Mouse (Mus musculus) testis, postnatal 10 days (tissue): ENCODE data around the gene Pgpep1.

Experiments used
- DNase-seq: peaks from one replicate; pipeline ENCODE4 v3.0.0; 2021; ENCODE audit warnings: low spot score

Pgpep1 gene

DNA sequence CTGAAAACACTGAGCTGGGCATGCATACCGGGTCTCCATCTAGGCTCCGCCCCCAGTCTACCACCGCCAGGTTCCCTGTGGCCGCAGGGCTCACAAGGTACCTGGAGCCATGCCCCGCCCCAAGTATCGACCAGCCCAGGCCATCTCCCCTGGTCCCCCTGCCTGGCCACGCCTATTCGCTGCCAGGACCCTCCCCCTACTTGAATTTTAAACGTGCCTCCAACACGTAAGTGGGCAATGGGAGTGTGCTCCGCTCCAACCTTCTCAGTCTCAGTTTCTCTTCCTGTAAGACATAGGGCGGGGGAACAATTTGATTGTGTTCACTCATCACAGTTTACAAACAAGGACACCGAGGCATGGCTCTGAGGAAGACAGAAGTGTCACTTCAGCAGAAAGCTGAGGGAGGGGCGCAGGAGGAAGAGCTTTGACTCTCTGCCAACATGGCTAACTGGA is at the start of gene Pgpep1:
Pgpep1 (minus strand) TSS at position 116 of the 453 bp plus-strand sequence.
- DNase-seq = peak; percentile 67

DNA sequence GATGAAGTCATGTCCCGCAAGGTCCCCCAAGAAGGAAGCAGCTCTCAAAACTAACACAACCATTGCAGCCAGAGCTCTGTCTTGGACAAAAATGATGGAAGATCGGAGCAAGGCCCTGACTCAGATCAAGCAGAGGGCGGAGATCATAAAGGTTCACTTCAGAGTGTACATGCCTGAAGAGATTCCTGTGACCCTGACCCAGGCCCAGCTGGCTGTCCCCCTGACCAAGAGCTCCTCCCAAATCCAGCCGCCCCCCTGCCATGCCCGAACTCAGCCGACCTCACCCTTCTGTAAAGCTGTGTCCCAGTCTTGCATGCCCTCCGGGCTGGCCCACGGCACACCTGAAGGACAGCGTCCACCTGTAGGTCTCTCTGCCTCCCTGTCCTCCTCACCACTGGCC is 49.6 kb upstream of the Pgpep1 start:
- no peak for DNase-seq

DNA sequence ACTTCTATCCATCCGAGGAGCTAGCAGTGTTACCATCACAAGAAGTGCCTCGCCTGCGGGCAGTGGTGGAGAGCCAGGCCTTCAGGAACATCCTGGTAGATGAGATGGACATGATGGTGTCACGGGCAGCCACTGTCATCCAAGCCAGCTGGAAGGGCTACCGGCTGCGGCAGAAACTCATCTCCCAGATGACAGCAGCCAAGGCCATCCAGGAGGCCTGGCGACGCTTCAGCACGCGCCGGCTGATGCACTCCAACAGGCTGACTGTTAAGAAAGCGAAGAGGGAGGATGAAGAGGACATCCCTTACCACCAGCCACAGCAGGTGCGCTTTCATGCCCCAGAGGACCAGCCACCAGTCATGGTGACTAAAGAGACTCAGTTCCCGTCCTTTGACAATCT is 48.1 kb upstream of the Pgpep1 start:
- DNase-seq = no peak

DNA sequence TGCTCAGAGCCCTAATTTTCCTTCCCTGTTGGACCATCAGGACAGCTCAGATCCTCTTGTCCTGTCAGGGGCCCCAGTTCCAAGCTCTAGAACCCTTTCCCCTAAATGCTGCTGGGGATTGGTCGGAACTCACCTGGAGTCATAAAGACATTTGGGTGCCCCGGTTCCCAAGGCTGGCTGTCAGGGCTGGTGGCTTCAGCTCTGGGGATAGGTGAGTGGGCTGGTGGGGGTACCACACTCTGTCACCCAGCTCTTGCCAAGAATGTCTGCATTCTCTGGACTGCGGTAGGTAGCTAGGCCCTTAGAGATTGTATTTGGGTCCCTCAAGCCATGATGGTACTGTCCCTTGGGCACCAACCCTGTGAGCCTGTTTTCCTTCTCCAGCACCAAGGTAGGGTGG is 43.1 kb upstream of the Pgpep1 start, which contains the start of gene Iqcn:
Iqcn (plus strand) TSS at position 171 of the 400 bp plus-strand sequence.
- no peak for DNase-seq

DNA sequence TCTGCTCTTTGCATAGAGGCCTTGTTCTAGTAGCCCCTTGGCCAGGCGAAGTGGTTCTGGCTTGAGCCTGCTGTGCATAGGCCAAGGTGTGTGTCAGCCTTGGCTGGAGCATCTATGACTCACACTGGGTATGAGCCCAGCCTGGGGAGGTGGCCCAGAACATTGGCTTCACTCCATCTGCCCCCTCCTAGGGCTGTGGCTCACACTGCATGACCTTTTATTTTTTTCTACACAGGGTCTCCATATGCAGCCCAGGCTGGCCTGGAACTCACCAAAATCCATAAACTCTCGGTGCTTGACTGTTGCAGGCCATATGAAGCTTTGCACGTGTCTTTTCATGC is 42.6 kb upstream of the Pgpep1 start:
- DNase-seq = peak; percentile 65

DNA sequence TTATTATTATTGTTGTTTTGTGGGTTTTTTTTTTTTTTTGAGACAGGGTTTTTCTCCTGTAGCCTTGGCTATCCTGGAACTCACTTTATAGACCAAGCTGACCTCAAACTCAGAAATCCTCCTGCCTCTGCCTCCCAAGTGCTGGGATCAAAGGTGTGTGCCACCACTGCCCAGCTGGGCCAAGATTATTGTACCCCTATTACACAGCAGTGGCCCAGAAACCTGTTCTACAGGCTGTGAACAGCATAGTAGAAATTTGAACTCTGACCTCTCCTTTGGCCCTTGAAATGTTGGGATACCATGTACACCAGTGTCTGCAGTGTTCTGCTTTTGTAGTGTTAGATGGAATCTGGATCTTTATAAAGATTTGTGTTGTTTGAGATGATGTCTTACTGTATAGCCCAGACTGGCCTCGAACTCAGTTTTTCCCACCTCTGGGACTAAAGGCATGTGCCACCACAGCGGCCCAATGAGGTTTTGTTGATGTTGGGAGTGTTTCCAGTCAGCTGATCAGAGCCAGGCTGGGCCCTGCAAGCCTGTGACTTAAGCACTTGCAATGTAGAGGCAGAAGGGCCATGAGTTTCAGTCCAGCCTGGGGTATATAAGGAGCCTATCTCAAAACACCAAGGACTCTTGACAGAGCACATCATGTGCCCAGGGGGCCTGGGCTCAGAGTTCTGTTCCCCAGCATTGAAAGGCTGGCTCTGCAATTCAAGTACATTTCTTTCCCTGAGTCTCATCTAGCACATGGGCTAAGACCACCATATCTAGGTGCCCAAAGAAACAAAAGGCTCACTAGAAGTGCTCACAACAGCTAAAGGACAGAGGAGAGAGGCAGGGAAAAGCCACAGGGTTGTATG is 42.0 kb upstream of the Pgpep1 start:
- DNase-seq = no peak

DNA sequence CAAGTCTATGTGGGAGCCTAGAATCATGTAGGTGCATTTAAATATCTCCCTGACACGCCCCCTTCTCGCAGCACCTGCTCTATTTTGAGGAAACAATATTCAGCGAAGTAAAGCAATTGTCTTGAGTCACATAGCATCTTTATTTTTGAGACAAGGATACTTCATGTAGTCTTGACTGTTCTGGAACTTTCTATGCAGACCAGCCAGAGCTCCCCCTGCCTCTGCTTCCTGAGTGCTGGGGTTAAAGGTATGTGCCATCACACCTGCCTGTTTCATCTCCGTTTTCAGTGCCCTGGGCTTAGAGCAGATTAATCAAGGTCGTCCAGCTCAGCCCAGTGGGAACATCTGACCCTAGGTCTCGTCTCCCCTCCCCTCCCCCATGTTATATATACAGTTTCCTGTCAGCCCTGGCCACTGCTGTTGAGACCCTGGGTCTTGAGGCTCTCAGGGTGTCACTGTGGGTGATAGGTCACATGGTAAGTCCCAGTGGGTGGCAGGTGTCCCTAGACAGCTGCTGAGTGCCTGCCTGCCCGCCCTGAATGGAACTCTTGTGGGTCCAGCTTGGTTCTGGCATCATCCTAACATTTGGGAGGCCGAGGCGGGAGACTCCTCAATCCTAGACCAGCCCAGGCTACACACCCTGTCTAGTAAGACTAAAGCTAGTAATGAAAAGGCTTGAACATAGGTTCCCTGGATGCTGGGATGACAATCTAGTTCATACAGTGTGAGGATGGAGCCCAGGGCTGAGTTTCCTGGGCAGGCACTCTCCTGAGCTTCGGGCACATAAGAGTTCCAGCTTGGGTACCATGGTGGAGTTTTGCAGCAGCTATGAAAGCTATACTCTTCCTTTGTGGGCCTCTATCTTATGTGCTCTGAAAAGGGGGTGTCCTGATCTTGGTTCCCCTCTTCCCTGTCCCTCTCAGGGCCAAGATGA is 41.1 kb upstream of the Pgpep1 start:
- DNase-seq = no peak

DNA sequence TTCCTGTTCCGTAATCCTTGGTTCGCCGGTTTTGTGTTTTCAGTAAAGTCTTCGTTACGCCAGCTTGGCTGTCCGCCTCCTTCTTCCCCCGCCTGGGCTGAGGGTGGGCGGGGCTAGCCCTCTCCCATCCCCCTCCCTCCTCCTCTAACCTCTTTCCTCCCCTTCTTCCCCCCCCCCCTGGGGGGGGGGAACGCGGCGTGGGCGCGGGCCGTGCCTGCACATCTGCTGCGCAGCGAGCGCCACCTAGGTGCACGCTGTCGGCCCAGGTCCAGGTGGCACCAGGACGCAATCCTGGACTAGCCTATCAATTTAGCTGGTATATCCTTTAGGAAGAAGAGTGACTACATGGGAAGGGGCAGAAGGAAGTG is 40.4 kb upstream of the Pgpep1 start:
- peak; percentile 93 for DNase-seq

DNA sequence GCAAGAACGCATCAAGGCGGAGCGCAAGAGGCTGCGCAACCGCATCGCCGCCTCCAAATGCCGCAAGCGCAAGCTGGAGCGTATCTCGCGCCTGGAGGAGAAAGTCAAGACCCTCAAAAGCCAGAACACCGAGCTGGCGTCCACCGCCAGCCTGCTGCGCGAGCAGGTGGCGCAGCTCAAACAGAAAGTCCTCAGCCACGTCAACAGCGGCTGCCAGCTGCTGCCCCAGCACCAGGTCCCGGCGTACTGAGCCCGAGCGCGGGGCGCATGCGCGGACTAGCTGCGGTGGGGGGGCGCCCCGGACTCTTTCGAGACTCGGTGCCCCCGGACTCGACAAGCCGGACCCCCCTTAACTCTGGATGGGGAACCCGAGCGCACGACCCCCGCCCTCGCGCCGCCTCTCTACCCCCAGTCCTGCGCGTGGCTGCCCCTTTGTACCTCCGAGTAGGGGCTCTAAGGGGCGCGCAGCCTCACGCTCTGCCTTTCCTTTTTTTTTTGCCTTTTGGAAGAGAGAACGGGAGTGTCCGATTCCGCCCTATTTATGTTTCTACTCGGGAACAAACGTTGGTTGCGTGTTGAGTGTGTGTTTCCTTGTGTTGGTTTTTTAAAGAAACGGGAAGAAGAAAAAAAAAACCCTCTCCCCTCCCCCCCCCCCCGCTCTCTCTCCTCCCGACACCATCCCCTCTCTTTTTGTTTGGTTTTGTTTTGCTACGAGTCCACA is 39.8 kb upstream of the Pgpep1 start:
- peak; percentile 85 for DNase-seq

DNA sequence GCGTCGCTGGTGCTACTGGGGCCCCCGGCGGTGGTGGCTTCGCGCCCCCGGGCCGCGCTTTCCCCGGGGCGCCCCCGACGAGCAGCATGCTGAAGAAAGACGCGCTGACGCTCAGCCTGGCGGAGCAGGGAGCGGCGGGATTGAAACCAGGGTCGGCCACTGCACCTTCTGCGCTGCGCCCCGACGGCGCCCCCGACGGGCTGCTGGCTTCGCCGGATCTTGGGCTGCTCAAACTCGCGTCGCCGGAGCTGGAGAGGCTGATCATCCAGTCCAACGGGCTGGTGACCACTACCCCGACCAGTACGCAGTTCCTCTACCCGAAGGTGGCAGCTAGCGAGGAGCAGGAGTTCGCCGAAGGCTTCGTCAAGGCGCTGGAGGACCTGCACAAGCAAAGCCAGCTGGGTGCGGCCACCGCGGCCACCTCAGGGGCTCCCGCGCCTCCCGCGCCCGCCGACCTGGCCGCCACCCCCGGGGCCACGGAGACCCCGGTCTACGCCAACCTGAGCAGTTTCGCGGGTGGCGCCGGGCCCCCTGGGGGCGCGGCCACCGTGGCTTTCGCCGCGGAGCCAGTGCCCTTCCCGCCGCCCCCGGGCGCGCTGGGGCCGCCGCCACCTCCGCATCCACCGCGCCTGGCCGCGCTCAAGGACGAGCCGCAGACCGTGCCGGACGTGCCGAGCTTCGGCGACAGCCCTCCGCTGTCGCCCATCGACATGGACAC is 39.1 kb upstream of the Pgpep1 start:
- peak; percentile 71 for DNase-seq

DNA sequence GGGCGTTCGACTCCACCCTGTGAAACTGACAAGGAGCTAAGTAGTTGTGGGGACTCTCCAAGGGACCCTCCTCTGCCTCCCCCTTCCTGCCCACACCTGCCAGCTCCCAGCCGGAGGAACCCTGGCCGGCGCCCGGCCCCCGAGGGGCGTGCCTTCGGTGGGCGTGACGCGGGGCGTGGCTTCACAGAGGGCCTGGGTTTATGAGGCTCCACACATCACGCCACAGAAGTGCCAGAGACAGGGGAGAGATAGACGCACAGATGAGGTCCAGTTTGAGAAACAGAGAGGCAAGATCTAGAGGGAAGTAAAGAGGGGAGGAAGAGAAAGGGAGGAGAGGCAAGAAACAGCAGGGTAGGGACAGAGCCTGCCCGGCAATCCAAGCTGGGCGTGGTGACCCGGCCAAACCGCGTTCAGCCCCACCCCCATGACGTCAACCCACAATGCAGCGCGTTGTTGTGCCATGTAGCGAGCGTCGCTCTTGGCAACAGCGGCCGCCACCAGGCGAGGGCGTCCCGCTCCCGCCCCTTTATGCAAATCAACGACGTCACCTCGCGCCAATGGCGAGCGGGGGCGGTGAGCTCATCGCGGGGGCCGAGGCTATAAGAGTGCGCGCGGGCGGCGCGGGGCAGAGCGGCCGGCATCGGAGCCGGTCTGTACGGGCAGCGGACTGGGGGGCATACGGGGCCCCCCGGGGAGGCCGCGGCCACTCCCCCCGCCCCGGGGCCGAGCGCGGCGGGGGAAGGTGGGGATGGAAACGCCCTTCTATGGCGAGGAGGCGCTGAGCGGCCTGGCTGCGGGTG is 38.3 kb upstream of the Pgpep1 start, which contains the start of gene Jund:
Jund (plus strand) TSS at position 640 of the 800 bp plus-strand sequence.
- DNase-seq = peak; percentile 100

DNA sequence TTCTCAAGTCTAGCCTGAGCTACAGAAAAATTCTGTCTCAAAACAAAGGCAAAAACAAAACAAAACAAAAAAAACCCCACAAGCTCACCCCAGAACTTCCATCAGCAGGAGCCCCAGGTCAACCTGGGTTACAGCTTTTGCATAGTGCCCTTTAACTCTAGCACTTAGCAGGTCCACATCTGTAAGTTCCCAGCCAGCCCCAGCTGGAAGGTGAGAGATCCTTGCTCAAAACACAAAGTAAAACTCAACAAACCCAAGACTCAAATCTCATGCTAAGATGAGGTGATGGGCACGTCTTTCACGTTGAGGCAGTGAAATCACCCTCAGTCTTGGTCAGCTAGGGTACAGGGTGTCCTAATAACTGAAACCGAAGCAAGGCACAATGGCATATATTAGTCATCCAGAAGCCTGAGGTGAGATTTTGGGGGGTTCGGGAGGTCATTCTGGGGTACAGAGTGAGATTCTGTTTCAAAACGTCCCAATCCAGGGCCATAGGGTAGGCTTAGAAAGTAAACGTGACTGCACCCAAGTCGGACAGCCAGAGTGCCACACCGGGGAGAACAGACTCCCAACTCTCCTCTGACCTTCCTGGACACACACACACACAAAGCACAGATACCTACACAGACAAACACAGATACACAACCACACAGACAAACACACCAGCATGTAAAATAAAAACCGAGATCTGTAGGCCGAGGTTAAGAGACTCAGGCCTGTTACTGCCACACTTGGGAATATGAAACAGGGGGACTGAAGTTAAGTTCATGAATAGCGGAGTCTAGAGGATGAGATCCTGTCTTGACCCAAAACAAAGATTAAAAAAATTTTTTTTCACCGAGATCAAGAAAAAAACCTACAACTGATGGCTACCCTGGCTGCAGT is 37.4 kb upstream of the Pgpep1 start:
- DNase-seq = no peak

DNA sequence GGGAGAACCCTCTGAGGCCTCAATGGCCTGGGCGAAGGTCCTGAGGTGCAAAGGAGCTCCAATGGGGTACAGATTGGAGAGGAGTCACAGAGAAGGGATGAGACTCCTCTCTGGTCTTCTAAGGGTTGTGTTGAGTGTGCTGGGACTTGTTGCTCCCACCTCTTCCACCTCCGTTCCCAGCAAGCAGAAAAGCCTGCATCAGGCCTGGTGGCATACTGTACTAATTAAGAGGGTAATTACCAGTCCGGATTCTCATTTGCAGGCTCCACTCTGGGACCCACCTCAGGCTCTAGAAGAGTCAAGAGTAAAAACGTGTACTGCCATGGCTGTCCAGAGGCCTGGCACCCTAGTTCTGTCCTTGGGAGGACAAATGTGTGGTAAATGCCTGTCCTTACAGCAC is 36.8 kb upstream of the Pgpep1 start:
- DNase-seq = no peak

DNA sequence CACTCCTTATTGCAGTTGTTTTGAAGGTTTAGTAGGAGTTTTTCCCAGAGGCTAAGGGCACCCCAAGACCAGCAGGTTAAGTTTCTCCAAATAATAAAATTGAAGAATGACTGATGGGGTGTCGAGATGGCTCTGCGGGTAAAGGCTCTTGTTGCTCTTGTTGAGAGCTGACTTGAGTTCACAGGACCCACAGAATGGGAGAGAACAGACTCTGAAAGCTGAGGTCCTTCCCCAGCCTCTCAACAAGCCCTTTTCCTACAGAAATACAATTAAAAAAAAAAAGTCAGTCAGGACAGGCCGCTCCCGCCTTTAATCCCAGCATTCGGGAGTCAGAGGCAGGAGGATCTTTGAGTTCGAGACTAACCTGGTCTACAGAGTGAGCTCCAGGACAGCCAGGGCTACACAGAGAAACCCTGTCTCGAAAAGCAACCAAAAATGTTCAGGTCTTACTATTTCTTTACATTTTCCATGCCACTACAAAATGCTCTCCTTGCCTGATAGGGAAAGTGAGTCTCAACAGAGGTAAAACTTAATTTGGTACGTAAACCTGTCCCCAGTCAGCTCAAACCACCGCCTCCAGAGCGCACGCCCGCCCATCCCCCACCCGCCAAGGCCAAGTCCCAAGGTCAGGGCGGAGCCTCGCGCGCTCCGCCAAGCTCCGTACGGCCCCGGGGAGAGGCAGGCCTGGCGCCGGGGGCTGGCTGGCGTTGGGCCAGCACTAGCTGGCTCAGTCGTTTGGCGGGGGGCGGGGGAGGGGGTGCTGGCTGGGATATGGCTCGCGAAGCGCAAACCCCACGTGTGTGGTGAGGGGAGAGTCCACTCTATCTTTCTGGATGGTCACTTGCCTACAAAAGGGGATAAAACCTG is 36.1 kb upstream of the Pgpep1 start:
- peak; percentile 92 for DNase-seq

DNA sequence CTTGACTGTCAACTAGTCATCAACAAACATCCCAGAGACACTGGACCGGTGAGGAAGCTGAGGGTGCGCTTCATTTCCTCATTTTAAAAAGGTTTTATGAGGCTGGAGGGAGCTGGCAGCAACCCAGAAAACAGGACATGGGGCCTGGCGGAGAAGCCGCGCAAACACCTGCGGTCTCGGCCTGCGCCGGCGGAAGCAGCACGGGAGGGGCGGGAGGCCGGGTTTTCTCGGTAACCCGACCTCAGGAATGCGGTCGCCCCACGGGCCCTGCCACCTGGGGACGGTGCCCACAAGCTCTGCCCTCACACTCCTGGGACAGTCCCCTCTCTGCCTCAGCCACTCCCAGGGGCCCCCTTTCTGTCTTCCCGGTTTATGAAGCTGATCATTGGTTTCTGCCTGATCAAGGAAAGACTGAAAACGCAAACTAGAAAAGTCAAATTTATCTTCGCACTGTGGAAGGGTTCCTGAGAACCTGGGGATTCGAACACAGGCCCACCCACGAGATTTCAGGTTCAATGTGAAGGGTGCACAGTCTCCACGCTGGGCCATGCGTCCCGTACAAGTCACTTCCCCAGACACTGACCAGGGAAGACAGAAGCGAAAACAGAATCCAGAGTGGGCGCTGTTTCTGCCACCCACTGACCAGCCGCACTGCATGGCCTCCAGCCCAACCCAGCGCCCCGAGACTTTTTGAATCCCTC is 35.3 kb upstream of the Pgpep1 start:
- peak; percentile 69 for DNase-seq

DNA sequence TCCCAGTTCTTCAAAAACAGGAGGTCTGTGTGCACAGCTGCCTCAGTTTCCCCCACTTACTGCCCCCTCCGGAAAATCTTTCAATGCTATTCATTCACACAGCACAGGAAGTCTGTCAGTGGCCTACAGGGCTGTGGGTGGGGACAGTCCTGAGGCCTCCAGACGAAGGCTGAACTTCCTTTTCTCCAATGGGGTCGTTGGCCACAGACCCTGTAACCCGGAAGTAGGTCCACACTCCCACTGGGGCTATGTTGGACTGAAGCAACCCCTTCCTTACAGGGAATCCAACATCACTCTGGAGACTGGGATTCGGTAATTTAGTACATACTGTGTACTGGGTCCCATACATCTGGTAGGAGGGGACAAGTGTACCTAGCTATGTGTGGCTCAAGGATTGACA is 33.4 kb upstream of the Pgpep1 start:
- DNase-seq = no peak

DNA sequence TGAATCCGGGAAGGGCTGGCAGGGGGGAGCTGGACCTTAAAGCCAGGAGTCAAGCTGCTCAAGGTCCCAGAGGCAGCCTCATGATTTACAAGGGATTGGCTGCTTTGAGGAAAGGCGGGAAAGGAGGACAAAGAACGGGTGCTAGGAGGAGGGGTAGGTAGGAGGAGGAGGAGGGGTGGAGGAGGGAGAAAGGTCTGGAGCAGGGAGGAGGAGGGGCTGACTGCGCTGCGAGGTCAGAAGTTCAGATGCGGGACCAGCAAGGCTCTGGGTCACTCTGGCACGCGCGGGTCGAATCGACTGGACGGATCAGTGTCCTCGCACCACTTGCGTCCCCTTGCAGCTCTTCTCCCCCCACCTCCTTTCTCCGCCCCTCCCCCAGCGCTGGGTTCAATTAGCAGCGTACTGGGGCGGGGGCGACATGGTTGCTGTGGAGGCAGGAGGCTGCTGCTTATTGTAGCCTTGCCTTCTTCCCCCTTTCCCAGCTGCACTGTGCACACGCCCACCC is 31.6 kb upstream of the Pgpep1 start:
- peak; percentile 71 for DNase-seq

DNA sequence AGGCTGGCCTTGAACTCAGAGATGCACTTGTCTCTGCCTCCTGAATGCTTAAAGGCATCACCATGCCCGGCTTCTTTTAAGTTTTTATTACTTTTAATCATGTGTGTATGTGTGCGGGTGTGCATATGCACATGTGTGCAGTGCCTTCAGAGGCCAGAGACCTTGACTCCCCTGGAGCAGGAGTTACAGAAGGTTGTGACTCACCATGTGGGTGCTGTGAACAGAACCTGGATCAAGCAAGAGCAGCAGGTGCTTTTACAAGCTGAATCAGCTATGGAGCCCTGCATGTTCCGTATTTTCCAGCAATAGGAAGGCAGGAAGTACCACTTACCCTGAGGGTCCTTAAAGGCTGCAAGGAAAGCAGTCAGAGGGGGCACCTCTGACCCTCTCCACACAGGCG is 31.0 kb upstream of the Pgpep1 start:
- no peak for DNase-seq
